Mouse (Mus musculus) megakaryocyte, embryonic 14.5 days (primary cell): ENCODE results near the gene Ikzf2.

Experiments
- FLI1 ChIP-seq: IDR thresholded peaks from 2 replicates; pipeline ENCODE4 v1.6.1; 2012; ENCODE audit warnings: low read length, inconsistent platforms, mixed read lengths
- GATA1 ChIP-seq: IDR thresholded peaks from 3 replicates; pipeline ENCODE4 v1.6.1; 2012; ENCODE audit warnings: mixed read lengths, low read length, inconsistent platforms, borderline replicate concordance

DNA sequence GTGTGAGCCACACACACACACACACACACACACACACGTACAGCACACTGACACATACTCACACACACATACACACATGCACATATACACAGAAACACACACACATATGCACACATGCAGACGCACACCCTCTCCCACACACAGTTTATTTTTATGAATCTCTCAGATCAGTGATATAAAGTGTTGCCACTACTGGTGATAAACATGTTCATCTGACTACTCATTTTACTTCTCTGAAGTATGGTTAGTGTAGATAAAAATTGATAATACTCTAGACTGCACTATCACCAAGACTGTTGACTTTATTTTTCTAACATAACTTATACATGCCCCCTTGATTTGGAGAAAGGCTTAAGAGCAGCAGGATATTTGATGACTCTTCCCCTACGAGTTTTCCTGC is 144.5 kb downstream of the Ikzf2 start:
- TF ChIP-seq GATA1 = no peak
- no peak for TF ChIP-seq FLI1
